Mouse (Mus musculus): ENCODE results near the gene Cd320.
"Not testable (repeated sequence)": the region's sequence is repeated elsewhere in the genome, so short reads cannot be mapped to it uniquely, and the experiment has no call there.

Cd320 gene

DNA sequence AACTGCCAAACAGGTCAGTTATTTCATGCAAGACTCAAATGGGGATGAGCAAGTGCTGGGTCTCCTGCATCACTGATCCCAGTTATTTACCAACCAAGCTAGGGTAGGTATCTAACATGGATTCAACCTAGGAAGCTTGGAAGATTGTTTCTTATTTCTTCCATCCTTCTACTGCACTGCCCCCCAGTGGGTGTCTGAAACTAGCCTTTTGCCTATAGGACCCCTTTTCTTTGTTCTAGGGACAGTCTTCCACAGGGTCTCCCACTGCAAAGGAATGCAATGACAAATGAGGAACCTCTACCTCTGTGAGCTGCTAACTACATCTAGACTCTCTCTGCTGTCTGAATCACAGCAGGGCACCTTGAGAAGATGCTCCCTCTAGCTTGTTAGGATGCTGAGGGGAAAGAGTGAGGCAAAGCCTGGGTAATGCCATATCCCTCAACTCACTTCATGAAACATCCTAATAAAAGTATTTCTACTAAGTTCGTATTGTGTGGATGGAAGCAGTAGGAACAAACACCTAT, 20.4 kb upstream of the Cd320 start:
- in situ Hi-C loops (cut with MboI; ENCODE audit: low pct_unique_long_range_greater_than_20kb in 1 of 2, low sequenced_read_pairs in 2 of 2, unreplicated experiment in 1 of 2), result loop anchor here in 1 of 2 experiments (25.0 kb wide), 1 partner anchor 935 kb away; the partner anchor contains the start of gene Zfp870

DNA sequence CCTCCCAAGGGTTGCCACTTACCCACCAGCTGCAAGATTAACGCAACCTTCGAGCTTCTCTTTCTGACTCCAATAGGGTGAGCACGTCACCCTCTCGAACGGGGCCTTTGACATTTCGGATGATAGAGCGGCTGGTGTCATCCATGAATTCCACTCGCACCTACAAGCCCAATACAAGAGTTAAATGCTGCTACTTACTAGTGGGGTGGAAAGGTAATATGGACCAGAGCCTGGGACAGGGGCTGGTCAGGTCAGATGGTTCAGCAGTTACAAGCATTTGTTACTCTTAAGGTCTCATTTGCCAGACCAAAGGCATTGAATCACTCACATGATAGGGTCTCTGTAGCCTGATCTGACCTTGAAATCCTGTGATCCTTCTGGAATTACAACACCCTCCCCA, 19.7 kb upstream of the Cd320 start:
- in situ Hi-C loops (cut with MboI; ENCODE audit: low pct_unique_long_range_greater_than_20kb in 1 of 2, low sequenced_read_pairs in 2 of 2, unreplicated experiment in 1 of 2), result loop anchor here in 1 of 2 experiments (25.0 kb wide), 1 partner anchor 936 kb away; the partner anchor contains the start of gene Zfp870

DNA sequence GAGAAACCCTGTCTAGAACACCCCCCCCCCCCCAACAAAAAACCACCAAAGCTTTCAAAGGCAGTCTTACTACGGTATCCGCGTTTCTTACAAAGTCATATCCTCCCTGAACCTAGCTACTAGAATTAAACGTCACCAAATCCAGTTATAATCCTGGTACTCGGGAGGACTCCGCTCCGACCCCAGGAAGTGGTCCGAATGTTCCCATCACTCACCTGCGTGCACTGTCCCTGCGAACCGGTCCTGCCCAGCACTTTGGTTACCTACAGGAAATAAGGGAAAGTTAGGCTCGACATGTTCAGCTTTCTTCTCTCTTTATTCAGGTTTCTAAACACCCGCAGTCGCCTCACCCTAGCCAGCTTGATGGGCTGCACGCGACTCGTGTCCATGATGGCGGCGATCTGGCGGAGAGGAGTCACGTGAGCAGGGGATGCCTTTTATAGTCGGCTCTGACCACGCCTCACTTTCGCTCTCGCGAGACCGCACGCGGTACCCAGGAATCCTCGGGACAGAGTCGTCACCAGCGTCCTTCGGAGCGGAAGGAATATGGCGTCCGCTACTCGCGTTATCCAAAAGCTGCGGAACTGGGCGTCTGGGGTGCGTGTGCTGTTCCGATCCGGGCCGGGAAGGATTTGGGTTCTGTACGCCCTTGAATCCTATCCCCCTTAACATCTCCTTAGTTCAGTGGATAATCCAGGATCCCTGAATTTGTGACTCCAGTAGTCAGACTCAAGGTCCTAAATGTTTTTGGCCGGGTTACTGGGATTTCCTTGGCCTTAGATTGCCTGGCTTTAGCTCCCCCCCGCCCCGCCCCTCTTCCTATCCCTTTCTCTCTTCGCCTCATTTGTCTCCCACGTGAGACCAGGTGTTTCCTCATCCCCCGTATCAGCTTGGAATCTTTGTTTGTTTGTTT, 18.6 kb upstream of the Cd320 start, which contains the start of the genes Rps28 and Ndufa7:
Gene Rps28 (minus strand): TSS at position 479 of the 913 bp plus-strand sequence.
Gene Ndufa7 (plus strand): TSS at position 489 of the 913 bp plus-strand sequence.
- in situ Hi-C loops (cut with MboI; ENCODE audit: low pct_unique_long_range_greater_than_20kb in 1 of 2, low sequenced_read_pairs in 2 of 2, unreplicated experiment in 1 of 2), result loop anchor here in 1 of 2 experiments (25.0 kb wide), 1 partner anchor 937 kb away; the partner anchor contains the start of gene Zfp870

DNA sequence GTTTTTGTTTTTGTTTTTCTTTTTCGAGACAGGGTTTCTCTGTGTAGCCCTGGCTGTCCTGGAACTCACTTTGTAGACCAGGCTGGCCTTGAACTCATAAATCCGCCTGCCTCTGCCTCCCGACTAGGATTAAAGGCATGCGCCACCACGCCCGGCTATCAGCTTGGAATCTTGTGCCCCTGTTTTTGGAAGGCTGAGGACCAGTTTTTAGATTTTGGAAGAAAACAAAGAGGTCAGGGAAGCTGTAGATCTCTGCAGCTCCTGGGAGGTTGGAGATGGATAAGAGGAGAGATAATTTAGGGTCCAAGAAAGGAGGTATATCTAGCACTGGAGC, 17.9 kb upstream of the Cd320 start:
- in situ Hi-C loops (cut with MboI; ENCODE audit: low pct_unique_long_range_greater_than_20kb in 1 of 2, low sequenced_read_pairs in 2 of 2, unreplicated experiment in 1 of 2), result loop anchor here in 1 of 2 experiments (25.0 kb wide), 1 partner anchor 938 kb away; the partner anchor contains the start of gene Zfp870

DNA sequence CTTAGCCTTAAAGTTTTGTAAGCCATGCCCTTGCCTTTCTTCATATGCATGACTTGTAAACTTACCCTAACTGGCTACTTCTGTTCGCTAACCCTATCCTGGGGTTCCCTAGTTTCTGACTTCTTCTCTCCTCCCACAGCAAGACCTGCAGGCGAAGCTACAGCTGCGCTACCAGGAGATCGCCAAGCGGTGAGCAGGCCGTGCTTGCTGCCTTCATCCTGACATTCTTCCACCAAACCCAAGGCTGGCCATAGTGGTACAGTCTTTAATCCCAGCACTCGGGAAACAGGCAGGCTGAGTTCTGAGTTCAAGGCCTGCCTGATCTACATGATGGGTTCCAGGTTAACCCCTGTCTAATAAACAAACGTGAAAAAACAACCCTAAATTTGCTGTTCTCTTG, 17.4 kb upstream of the Cd320 start:
- in situ Hi-C loops (cut with MboI; ENCODE audit: low pct_unique_long_range_greater_than_20kb in 1 of 2, low sequenced_read_pairs in 2 of 2, unreplicated experiment in 1 of 2), result no loop called here

DNA sequence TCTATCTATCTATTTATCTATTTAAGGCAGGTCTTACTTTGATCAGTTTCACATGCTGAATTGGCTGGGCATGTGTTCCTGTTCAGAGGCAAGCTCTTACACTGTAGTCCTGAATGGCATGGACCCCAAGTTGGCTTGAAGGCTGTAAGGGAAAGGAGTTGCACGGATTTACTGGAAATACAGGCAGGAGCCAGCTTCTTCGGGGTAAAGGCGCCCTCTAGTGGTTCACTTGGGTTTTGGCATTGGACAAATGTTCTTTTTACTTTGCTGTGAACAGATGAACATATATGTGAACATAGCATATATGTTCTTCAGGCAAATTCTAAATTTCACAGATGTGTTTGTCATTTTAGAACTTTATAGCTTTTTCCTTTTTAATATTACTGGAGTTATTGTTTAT, 16.0 kb upstream of the Cd320 start:
- in situ Hi-C loops (cut with MboI; ENCODE audit: low pct_unique_long_range_greater_than_20kb in 1 of 2, low sequenced_read_pairs in 2 of 2, unreplicated experiment in 1 of 2), result no loop called here

DNA sequence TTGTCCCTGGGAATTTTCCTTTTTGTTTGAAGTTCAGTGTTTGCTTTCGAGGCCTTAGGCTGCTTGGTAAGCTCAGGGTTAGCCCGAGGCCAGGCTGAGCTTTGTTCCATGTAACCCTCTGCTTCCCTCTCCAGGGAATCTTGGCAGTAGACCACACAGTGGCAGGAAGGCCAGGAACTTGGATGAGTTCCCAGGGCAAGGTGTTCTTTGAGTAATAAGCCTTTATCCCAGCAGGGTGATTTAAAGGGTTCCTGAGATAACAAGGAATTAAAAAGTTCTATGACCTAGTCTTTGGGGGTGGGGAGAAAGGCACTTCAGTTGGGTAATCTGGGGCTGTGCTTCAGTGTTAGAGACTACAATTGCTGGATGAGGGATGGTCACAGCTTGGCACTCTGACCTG, 14.0 kb upstream of the Cd320 start:
- in situ Hi-C loops (cut with MboI; ENCODE audit: low pct_unique_long_range_greater_than_20kb in 1 of 2, low sequenced_read_pairs in 2 of 2, unreplicated experiment in 1 of 2), result no loop called here

DNA sequence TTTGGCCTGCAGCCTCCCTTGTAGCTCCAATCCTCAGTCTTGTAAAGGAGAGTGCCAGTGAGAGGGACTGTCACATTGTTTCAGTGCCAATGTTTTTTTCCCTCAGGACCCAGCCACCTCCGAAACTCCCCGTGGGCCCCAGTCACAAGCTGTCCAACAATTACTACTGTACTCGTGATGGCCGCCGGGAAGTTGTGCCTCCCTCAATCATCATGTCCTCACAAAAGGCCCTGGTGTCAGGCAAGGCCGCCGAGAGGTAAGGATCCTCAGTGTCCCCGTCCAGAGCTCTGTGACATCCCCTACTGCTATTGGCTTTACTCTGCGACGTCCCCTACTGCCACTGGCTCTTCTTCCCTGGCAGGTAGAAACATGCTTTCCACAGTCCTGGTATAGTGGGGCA, 13.3 kb upstream of the Cd320 start:
- in situ Hi-C loops (cut with MboI; ENCODE audit: low pct_unique_long_range_greater_than_20kb in 1 of 2, low sequenced_read_pairs in 2 of 2, unreplicated experiment in 1 of 2), result no loop called here

DNA sequence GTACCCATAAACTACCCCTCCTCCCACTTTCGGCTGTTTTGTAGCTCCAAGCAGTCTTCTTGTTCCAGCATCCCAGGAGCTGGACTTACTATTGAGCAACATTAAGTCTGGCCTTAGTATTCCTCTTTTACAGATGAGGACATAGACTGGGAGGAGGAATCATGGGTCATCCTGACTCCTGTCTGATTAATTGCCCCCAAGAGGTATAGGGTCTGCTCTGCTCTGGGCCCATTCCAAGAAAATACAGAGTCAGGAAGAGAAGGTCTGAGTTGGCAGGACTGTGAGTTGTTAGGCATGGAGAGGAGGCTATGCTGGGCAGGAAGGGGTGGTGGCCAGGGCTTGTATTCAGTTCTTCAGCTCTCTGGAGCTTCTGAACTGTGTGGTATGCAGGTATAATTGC, 1.3 kb downstream of the Cd320 start:
- in situ Hi-C loops (cut with MboI; ENCODE audit: low pct_unique_long_range_greater_than_20kb in 1 of 2, low sequenced_read_pairs in 2 of 2, unreplicated experiment in 1 of 2), result no loop called here

DNA sequence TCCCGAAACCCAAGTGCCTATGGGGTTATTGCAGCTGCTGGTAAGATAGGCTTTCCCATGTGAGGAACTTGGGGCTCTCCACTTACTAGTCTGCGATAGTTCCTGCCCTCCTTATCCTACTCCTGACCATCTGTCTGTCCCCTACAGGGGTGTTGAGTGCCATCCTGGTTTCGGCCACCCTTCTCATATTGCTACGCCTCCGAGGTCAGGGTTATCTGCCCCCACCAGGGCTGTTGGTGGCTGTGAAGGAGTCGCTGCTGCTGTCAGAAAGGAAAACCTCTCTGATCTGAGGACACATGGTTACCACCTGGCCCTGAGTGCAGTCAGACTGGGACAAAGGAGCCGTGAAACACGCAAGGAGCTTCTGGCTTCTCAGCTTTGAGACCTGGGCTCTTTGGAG, 5.2 kb downstream of the Cd320 start:
- in situ Hi-C loops (cut with MboI; ENCODE audit: low pct_unique_long_range_greater_than_20kb in 1 of 2, low sequenced_read_pairs in 2 of 2, unreplicated experiment in 1 of 2), result no loop called here

DNA sequence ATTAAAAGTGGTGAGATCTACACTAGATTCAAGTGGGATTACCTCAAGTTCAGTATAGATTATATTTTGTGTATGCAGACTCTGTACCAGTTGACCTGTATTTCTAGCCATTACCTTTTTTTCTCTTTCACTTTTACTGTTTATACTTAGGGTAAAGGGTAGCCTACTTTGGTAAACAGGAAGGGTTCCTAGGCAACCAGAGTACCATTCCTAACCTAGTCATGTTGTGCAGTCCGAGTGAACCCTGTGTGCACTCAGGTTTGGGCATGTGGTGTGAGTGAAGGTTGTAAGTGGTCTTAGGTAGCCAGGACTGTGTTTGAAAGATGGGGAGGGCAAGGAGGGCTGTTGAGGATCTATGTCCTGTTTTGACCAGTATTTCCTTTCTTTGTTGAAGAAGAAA, 8.4 kb downstream of the Cd320 start:
- in situ Hi-C loops (cut with MboI; ENCODE audit: low pct_unique_long_range_greater_than_20kb in 1 of 2, low sequenced_read_pairs in 2 of 2, unreplicated experiment in 1 of 2), result no loop called here

DNA sequence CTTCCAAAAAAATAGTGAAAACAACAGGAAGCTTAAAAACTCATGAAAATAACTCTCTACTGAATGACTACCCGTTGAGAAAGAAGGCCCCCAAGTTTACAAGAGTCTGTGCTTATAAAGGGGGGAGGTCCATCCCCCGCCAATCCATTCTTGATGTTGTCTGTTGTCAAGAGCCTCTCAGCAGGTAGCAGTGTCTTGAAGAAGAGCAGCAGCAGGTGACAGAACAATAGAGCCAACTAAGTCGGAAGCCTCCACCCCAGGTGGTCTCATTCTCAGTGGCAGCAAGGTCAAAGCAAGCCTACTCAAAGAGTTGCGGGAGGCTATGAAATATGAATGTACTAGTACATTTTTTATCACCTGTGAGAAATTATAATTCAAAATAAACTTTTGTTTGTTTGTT, 14.9 kb downstream of the Cd320 start:
- in situ Hi-C loops (cut with MboI; ENCODE audit: low pct_unique_long_range_greater_than_20kb in 1 of 2, low sequenced_read_pairs in 2 of 2, unreplicated experiment in 1 of 2), result no loop called here

DNA sequence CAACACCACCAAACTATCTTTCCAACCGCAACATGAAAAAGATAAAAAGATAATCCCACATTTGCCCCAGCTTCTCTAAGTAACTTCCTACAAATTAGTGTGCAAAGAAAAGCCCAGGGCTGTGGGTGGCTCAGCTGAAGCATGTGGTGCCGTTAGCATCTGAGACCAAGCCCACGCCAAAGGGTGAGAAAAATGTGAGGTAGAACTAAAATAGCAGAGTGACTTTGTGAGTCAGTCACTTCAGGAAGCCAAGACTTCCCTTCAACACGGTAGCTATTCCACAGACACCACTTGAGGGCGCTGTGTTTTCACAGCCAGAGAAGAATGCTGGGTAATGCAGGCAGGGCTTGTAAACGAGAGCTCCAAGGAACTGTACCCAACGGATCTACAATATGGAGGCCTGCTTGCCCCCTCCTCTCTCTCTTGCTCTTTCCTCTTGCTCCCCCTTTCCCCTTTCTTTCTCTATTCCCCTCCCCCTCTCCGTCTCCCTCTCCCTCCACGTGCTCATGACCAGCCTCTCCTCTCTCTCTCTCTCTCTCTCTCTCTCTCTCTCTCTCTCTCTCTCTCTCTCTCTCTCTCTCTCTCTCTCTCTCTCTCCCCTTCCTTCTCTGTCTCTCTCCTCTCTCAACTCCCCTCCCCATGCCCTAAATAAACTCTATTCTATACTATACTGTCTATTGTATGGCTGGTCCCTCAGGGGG, 22.6 kb downstream of the Cd320 start:
- in situ Hi-C loops (cut with MboI; ENCODE audit: low pct_unique_long_range_greater_than_20kb in 1 of 2, low sequenced_read_pairs in 2 of 2, unreplicated experiment in 1 of 2), result no loop called here

DNA sequence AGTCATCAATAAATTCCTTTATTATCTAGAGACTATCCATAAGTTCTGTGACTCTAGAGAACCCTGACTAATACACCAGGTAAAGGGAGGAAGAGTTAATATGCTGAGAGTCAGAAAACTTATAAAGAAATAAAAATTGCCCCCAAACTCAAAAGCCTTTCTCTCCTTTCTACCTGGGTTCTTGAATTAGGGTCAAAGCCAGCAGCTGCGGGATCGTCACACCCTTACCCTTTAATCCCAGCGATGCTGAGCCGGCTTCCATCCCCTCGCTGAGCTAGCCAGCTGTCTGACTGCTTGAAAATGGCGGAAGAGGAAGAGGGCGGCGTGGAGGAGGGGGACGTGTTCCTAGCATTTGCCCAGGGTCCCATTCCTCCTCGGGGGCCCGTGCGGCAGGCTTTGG, 30.6 kb downstream of the Cd320 start, which contains the start of gene Gm7029:
Gene Gm7029 (plus strand): TSS at position 301 of the 400 bp plus-strand sequence.
- in situ Hi-C loops (cut with MboI; ENCODE audit: low pct_unique_long_range_greater_than_20kb in 1 of 2, low sequenced_read_pairs in 2 of 2, unreplicated experiment in 1 of 2), result not testable (repeated sequence)

DNA sequence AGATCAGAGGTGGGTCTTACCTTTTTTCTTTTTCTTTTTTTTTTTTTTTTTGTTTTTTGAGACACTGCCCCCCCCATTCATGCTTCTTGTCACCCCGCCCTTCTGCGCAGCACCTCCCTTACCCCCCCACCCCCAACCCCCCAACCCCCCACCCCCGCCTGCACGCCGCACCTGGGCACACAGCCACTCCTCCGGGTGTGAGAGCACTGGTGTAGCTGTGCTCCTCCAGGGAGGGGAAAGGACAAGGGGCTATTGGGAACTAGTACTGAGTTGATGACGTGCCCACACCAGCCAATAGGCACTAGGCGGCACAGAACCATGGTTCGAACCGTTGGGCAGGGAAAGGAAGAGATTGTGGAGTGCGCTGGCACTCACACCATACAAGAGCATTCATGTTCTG, 31.5 kb downstream of the Cd320 start:
- in situ Hi-C loops (cut with MboI; ENCODE audit: low pct_unique_long_range_greater_than_20kb in 1 of 2, low sequenced_read_pairs in 2 of 2, unreplicated experiment in 1 of 2), result no loop called here

DNA sequence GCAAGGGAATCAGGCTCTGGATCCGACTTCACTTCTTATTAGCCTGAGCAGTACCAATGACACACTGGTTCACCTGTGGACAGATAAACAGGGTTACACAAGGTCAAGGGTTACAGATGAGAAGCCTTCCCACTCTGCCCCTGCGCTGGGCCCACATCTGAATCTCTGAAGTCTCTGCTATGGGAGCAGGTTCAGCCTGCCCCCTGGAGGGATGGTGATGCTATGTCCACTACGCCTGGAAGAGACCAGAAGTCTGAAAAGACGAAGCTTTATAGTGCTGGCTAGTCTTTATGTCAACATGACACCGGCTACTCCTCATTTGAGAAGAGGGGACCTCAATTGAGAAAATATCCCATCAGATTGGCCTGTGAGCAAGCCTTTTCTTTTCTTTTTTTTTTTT, 32.9 kb downstream of the Cd320 start:
- in situ Hi-C loops (cut with MboI; ENCODE audit: low pct_unique_long_range_greater_than_20kb in 1 of 2, low sequenced_read_pairs in 2 of 2, unreplicated experiment in 1 of 2), result not testable (repeated sequence)

DNA sequence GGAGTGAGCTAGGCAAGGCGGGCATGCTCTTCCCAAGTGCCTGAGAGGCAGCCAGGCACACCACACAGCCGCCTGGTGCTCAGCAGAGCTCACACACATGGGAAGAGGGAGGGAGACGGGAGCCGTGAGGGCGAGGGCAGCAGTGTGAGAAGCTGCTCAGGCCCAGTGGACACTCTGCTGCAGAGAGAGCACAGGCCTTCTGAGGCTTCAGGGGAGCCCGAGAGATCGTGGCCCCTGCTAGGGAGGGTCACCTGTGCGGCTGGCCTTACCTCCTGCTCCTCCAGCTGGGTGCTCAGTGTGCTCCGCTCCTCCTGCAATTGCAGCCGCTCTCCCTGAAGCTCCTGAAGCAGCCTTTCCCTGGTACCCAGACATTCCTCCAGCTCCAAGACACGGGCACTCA, 41.4 kb downstream of the Cd320 start:
- in situ Hi-C loops (cut with MboI; ENCODE audit: low pct_unique_long_range_greater_than_20kb in 1 of 2, low sequenced_read_pairs in 2 of 2, unreplicated experiment in 1 of 2), result not testable (repeated sequence)

DNA sequence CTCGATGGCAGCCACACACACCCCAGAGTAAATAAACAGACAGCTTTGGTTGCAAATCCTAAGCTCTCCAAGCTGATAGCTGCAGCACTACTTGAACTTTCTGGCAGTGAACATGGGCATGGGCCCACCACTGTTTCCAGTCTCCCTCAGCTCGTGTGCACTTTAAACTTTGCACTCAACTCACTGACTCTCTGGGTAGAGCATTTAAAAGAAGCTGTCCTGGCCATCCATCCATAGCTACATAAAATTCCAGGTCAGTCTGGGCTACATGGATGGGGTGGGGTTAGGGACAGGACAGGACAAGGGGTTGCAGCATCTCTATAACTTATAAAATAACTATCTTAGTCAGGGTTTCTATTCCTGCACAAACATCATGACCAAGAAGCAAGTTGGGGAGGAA, 44.9 kb downstream of the Cd320 start:
- in situ Hi-C loops (cut with MboI; ENCODE audit: low pct_unique_long_range_greater_than_20kb in 1 of 2, low sequenced_read_pairs in 2 of 2, unreplicated experiment in 1 of 2), result not testable (repeated sequence)

DNA sequence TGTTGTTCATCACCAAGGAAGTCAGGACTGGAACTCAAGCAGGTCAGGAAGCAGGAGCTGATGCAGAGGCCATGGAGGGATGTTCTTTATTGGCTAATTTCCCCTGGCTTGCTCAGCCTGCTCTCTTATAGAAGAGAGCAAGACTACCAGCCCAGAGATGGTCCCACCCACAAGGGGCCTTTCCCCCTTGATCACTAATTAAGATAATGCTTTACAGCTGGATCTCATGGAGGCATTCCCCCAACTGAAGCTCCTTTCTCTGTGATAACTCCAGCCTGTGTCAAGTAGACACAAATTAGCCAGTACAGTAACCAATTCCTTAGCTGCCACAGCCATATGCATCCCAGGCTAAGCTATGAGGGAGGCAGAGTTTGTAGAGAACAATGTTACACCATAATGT, 45.3 kb downstream of the Cd320 start:
- in situ Hi-C loops (cut with MboI; ENCODE audit: low pct_unique_long_range_greater_than_20kb in 1 of 2, low sequenced_read_pairs in 2 of 2, unreplicated experiment in 1 of 2), result not testable (repeated sequence)
